Mouse (Mus musculus) lung, embryonic 14.5 days (tissue): ENCODE data around the gene Alg12. TPM values are rescaled to one million over a fixed set of nuclear protein-coding genes. Genes with fewer than 3 reads are reported as not detected.
A peak's percentile ranks its signal among the peaks of the same experiment; 100 is the strongest.

Source experiments
- ATAC-seq: fragments of 200-750 bp; cut with Nextera tagmentation; 2 replicates; pipeline ENCODE4 v1.8.0; 2017; ENCODE audit warnings: mild to moderate bottlenecking, moderate TSS enrichment, moderate library complexity; ENCODE audit not compliant: insufficient read depth
- DNase-seq: peaks from one replicate; pipeline ENCODE4 v3.0.0-alpha.2; 2015
- H3K27ac ChIP-seq: fragments of 300-500 bp; sonication (generic); 2 replicates; pipeline ENCODE4 v1.5.1; 2014; ENCODE audit warnings: low read depth, mild to moderate bottlenecking, moderate library complexity
- H3K27me3 ChIP-seq: fragments of 300-500 bp; sonication (generic); 2 replicates; pipeline ENCODE4 v1.6.1; 2014; ENCODE audit warnings: low read length, control low read depth; ENCODE audit not compliant: insufficient read depth
- H3K36me3 ChIP-seq: fragments of 300-500 bp; sonication (generic); 2 replicates; pipeline ENCODE4 v1.6.1; 2014; ENCODE audit warnings: control low read depth; ENCODE audit not compliant: insufficient read depth
- H3K4me1 ChIP-seq: fragments of 300-500 bp; sonication (generic); 2 replicates; pipeline ENCODE4 v1.6.1; 2014; ENCODE audit warnings: antibody characterized with exemption, control low read depth; ENCODE audit not compliant: insufficient read depth
- H3K4me2 ChIP-seq: fragments of 300-500 bp; sonication (generic); 2 replicates; pipeline ENCODE4 v1.6.1; 2014; ENCODE audit warnings: mild to moderate bottlenecking
- H3K4me3 ChIP-seq: fragments of 300-500 bp; sonication (generic); 2 replicates; pipeline ENCODE4 v1.5.1; 2014; ENCODE audit warnings: low read depth, low read length
- H3K9ac ChIP-seq: fragments of 300-500 bp; sonication (generic); 2 replicates; pipeline ENCODE4 v1.6.1; 2014
- H3K9me3 ChIP-seq: fragments of 300-500 bp; sonication (generic); 2 replicates; pipeline ENCODE4 v1.6.1; 2016; ENCODE audit warnings: low read depth, low read length, control low read depth
- CTCF ChIP-seq: IDR thresholded peaks from 2 replicates; pipeline ENCODE4 v1.5.1; 2016; ENCODE audit warnings: antibody characterized with exemption, low read depth
- WGBS: fragments of 180-500 bp; shearing (Covaris S2); extraction: QIAGEN DNeasy Blood & Tissue Kit; methylation state at CpG from one replicate; pipeline ENCODE4 v1.1.7; 2014; 5-methylcytosine and 5-hydroxymethylcytosine counted together
- polyA plus RNA-seq: library from polyadenylated mRNA; unstranded; fragments of >200 nt; fragmentation: Nextera tagmentation; extraction: Ambion mirVana; gene quantifications from 2 replicates; pipeline ENCODE4 v1.2.1, GENCODE M21; 2014

Alg12 gene
- polyA plus RNA-seq, 1 experiment from 2014 or later: 13.3 TPM

GRCm38 (mm10) chr15:88858707-88859106 lies 39.6 kb upstream of the Alg12 start:
- no peak overlapping the region for H3K27ac ChIP-seq
- H3K4me1 ChIP-seq: peaks cover 21% of the 10 kb centered on the region
- TF ChIP-seq CTCF: no peak
- DNase-seq (no peak), ATAC-seq (no peak)
- no peaks in the 10 kb centered on the region for H3K36me3 ChIP-seq
- H3K9ac ChIP-seq: no peak overlapping the region
- no peaks in the 10 kb centered on the region for H3K9me3 ChIP-seq
- H3K27me3 ChIP-seq: no peaks in the 10 kb centered on the region
- no peak overlapping the region for H3K4me3 ChIP-seq
- H3K4me2 ChIP-seq: no peak overlapping the region
- WGBS: 55% methylated on average over 2 of the region's 2 CpGs

DNA sequence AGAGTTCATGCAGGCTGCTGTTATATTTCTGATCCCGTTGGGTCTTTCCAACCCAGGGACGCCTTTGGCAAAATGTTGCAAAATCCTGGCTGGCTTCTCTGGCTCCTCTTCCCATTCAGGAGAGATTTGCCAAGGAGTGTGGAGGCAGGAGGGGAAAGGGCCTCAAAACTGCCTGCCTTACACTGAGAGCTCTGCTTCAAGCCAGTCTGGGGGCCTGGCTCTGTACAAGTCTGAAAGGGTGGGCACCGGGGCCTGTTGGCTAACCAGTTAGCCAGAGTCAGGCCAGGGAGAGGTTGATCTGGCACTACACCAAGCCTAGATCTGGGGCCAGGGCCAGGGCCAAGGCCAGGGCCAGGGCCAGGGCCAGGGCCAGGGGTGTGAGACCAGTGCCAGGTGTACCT lies 39.0 kb upstream of the Alg12 start:
- Histone ChIP-seq H3K4me3 (no peak overlapping the region), H3K9me3 (no peaks in the 10 kb centered on the region), H3K27me3 (no peaks in the 10 kb centered on the region), H3K4me1 (peaks cover 21% of the 10 kb centered on the region), H3K4me2 (no peak overlapping the region), H3K9ac (no peak overlapping the region), H3K27ac (0 out of 2 replicates have a peak overlapping the region, but pooled peaks have one; percentile 30), H3K36me3 (no peaks in the 10 kb centered on the region)
- WGBS: 81% methylated on average over 3 of the region's 3 CpGs
- ATAC-seq (no peak), DNase-seq (no peak)
- TF ChIP-seq CTCF: no peak

DNA sequence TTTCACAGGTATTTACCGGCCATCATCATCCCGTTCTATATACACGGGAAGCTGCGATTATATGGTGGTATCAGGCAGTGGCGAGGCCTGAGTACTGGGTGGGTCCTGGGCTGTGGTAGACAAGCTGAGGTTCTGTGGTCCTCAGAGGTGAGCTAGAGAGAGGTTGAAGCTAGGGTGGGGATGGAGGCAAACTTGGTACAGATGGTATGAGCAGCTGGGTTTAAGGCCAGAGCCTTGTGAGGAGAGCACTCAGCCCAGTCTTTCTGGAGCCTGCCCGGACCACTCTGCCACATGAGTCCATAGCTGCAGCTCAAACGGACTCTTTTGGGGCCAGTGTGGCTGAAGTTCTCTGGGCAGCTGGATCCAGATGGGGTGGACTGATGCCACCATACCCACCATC lies 38.2 kb upstream of the Alg12 start:
- no peaks in the 10 kb centered on the region for H3K27me3 ChIP-seq
- no peak for DNase-seq
- no peaks in the 10 kb centered on the region for H3K9me3 ChIP-seq
- H3K36me3 ChIP-seq: no peaks in the 10 kb centered on the region
- TF ChIP-seq CTCF: no peak
- ATAC-seq: no peak
- no peak overlapping the region for H3K9ac ChIP-seq
- H3K4me2 ChIP-seq: no peak overlapping the region
- no peak overlapping the region for H3K4me3 ChIP-seq
- H3K27ac ChIP-seq: no peak overlapping the region
- 89% methylated on average over 7 of the region's 7 CpGs for WGBS
- peaks cover 21% of the 10 kb centered on the region for H3K4me1 ChIP-seq

DNA sequence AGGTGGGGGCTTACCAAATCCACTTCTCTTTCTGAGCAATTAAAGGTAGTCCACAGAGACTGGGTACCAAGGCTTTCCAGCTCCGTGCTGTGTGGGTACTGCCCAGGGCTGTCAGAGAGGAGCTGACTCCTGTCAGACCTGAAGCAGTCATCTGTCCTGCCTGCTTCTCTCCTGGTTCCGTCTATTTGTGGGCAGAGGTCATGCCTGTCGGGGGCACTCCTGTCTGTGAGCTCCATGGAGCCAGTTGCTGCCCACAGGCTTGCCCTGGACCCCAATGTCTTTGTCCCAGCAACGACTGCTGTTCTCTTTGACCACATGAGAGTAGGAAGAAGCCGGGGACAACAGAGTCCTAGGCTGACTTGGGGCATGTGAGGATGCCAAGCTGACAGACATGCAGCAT lies 37.5 kb upstream of the Alg12 start:
- Histone ChIP-seq H3K4me2 (no peak overlapping the region), H3K4me3 (no peak overlapping the region), H3K36me3 (no peaks in the 10 kb centered on the region), H3K27me3 (no peaks in the 10 kb centered on the region), H3K9ac (no peak overlapping the region), H3K4me1 (peaks cover 20% of the 10 kb centered on the region), H3K27ac (no peak overlapping the region), H3K9me3 (no peaks in the 10 kb centered on the region)
- WGBS: 80% methylated on average over 5 of the region's 5 CpGs
- no peak for TF ChIP-seq CTCF
- ATAC-seq: no peak
- DNase-seq: no peak

- no peaks in the 10 kb centered on the region for H3K9me3 ChIP-seq
- no peak overlapping the region for H3K27ac ChIP-seq
- H3K9ac ChIP-seq: no peak overlapping the region
- DNase-seq (no peak), ATAC-seq (no peak)
- TF ChIP-seq CTCF: no peak
- H3K4me3 ChIP-seq: no peak overlapping the region
- WGBS: 72% methylated on average over 6 of the region's 6 CpGs
- no peaks in the 10 kb centered on the region for H3K27me3 ChIP-seq
- no peaks in the 10 kb centered on the region for H3K36me3 ChIP-seq
- H3K4me1 ChIP-seq: peaks cover 17% of the 10 kb centered on the region
- H3K4me2 ChIP-seq: no peak overlapping the region
Measured at GRCm38 (mm10) chr15:88855896-88856417, 36.8 kb upstream of the Alg12 start.

DNA sequence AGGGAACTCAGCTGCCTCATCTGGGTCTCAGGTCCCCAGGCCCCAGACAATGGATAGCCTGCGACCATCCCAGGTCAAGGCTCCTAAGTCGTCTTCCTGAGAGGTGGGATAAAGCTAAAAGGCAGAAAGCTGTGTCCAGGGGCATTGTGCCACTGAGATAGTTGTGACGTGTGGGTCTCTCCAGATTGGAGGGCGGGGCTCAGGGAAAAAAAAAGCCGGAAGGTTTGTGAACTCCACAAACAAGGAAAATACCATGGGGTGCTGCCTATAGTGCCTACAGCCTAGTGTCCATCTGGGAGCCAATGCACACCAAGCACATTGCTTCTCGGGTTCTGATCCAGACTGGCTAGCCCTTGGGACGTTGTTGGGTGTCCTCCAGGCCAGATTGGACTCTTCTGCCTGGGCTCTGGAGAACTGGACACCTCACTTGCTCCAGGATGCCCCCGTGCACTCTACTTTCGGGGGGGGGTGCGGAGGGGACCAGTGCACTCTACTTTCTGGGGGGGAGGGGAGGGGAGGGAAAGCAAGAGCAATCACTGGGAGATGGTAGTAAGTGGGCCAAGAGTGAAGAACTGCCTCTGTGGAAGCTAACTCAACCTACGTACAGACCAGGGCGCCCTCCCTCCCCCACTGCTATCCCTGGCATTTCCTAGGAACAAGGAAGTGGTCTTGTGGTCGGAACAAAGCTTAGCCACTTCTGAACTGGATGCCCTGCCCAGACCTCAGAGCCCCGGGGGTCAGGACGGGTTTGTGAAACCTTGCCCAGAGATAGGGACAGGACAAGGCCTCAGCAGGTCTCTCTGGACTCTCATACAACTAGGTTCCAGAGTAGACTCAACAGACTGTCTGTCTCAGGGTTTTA lies 36.1 kb upstream of the Alg12 start:
- no peaks in the 10 kb centered on the region for H3K27me3 ChIP-seq
- no peaks in the 10 kb centered on the region for H3K36me3 ChIP-seq
- no peak overlapping the region for H3K9ac ChIP-seq
- H3K4me3 ChIP-seq: no peak overlapping the region
- no peak for TF ChIP-seq CTCF
- peaks cover 23% of the 10 kb centered on the region for H3K4me1 ChIP-seq
- 0 out of 2 replicates have a peak overlapping the region, but pooled peaks have one; percentile 7 for H3K4me2 ChIP-seq
- WGBS: 59% methylated on average over 15 of the region's 15 CpGs
- no peaks in the 10 kb centered on the region for H3K9me3 ChIP-seq
- no peak for DNase-seq
- ATAC-seq: no peak
- H3K27ac ChIP-seq: peak overlapping the region; percentile 48; the same call in 1 of the 2 replicates

DNA sequence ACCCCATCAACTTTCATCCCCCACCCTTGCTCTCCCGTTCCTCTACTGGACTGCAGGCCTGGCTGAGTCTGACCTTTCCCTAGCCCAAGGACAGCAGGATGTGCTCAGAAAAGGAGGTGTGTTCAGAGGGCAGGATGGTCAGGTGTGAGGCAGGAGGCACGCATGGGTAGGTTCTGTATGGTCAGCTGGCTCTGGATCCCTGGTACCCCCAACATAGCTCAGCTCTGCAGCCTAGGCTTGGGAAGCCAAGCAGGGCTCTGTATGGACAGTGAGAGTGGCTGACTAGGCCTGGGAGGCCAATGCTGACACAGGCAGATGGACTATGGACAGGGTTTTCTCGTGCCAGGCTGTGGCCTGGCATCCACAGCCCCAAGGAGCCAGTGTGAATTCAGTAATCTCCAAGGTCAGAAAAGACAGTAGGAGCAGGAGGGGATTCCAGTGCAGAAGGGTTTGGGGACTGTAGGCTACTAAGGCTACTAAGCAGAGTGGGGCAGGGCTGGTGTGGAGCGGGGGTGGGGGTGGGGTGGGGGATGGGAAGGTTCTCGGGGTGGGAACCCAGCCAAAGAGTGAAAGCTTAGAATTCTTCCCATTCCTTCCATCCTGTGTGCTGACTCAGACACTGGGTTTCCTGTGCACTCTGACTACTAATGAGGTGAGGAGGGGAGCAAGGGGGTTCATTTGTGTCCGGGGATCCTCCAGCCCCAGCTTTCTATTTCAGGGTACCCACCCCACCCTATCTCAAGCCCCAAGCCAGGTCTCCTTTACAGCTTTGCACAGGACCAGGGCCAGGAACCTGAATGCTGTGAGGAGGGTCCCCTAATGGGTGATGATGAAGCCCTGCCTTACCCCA lies 35.2 kb upstream of the Alg12 start:
- 35% methylated on average over 6 of the region's 6 CpGs for WGBS

More for the DNA sequence above, 35.2 kb upstream of the Alg12 start:
- Histone ChIP-seq H3K27me3 (no peaks in the 10 kb centered on the region), H3K9ac (no peak overlapping the region), H3K9me3 (no peaks in the 10 kb centered on the region), H3K4me3 (no peak overlapping the region), H3K36me3 (no peaks in the 10 kb centered on the region), H3K27ac (peak overlapping the region; percentile 65; the same call in 1 of the 2 replicates), H3K4me1 (peaks cover 23% of the 10 kb centered on the region), H3K4me2 (0 out of 2 replicates have a peak overlapping the region, but pooled peaks have one; percentile 7)
- DNase-seq (peak; percentile 62), ATAC-seq (peak; percentile 25; the same call in 1 of the 2 replicates)
- no peak for TF ChIP-seq CTCF
